Mouse (Mus musculus) adrenal gland, postnatal 36 days (tissue): Measurements from ENCODE around the gene Rab11fip3. TPM values are rescaled to one million over a fixed set of nuclear protein-coding genes. Genes with fewer than 3 reads are reported as not detected.

Source experiments
- DNase-seq, 2 experiments: peaks; one replicate each; pipeline ENCODE4 v3.0.0; 2021; ENCODE audit warnings: mixed read lengths in 1 of 2
- total RNA-seq, 2 experiments: library from RNA; stranded (reverse); gene quantifications; 2 replicates each; pipeline ENCODE4 v1.2.3; 2021

The Rab11fip3 gene
- total RNA-seq, 2 experiments from 2014 or later: 17.9 to 21.9 TPM

GRCm38 (mm10) chr17:26032037-26032436 is 37.3 kb downstream of the Rab11fip3 start:
- no peak for DNase-seq

- DNase-seq: no peak
These were observed 37.8 kb downstream of the Rab11fip3 start for GRCm38 (mm10) chr17:26031583-26031982.

- no peak for DNase-seq
These were observed 41.1 kb downstream of the Rab11fip3 start for GRCm38 (mm10) chr17:26028261-26028660.

- no peak for DNase-seq
These were observed 44.7 kb downstream of the Rab11fip3 start for GRCm38 (mm10) chr17:26024674-26025073.

- no peak for DNase-seq
These were observed 45.4 kb downstream of the Rab11fip3 start for GRCm38 (mm10) chr17:26023966-26024365.

GRCm38 (mm10) chr17:26023181-26023580 is 46.2 kb downstream of the Rab11fip3 start:
- no peak for DNase-seq

- DNase-seq: no peak
These were observed 47.5 kb downstream of the Rab11fip3 start for GRCm38 (mm10) chr17:26021728-26022341.

- no peak for DNase-seq
These were observed 48.5 kb downstream of the Rab11fip3 start for GRCm38 (mm10) chr17:26020848-26021347.

- DNase-seq: no peak
These were observed 51.0 kb downstream of the Rab11fip3 start for GRCm38 (mm10) chr17:26018388-26018787.

GRCm38 (mm10) chr17:26017949-26018348 is 51.4 kb downstream of the Rab11fip3 start:
- no peak for DNase-seq

GRCm38 (mm10) chr17:26017021-26017420 is 52.3 kb downstream of the Rab11fip3 start:
- no peak for DNase-seq

GRCm38 (mm10) chr17:26013711-26014110 is 55.6 kb downstream of the Rab11fip3 start:
- no peak for DNase-seq

- DNase-seq: peak; percentile 80 to 86
These were observed 57.4 kb downstream of the Rab11fip3 start for GRCm38 (mm10) chr17:26011841-26012460.

GRCm38 (mm10) chr17:26009540-26009939 is 59.8 kb downstream of the Rab11fip3 start:
- peak; percentile 68 to 76 for DNase-seq

GRCm38 (mm10) chr17:26008787-26009186 is 60.6 kb downstream of the Rab11fip3 start:
- DNase-seq: no peak

GRCm38 (mm10) chr17:26008331-26008730 is 61.0 kb downstream of the Rab11fip3 start:
- no peak for DNase-seq

GRCm38 (mm10) chr17:26007646-26008045 is 61.7 kb downstream of the Rab11fip3 start:
- DNase-seq: no peak

GRCm38 (mm10) chr17:26005731-26006450 is 63.5 kb downstream of the Rab11fip3 start:
- DNase-seq: no peak

- DNase-seq: no peak
These were observed 64.6 kb downstream of the Rab11fip3 start for GRCm38 (mm10) chr17:26004711-26005110.

GRCm38 (mm10) chr17:26003864-26004263 is 65.5 kb downstream of the Rab11fip3 start:
- no peak for DNase-seq

GRCm38 (mm10) chr17:25998425-25998824 is 70.9 kb downstream of the Rab11fip3 start:
- no peak for DNase-seq

GRCm38 (mm10) chr17:25993489-25993888 is 75.9 kb downstream of the Rab11fip3 start:
- DNase-seq: no peak

GRCm38 (mm10) chr17:25992274-25992673 is 77.1 kb downstream of the Rab11fip3 start:
- no peak for DNase-seq
